Mouse (Mus musculus): ENCODE measurements at regions not wholly inside any gene's neighbourhood (a gene's known extent, or its start where the extent isn't known, plus 50 kb on each side); places are given as distances from the start of the nearest gene placed in this dataset.
A peak's percentile ranks its signal among the peaks of the same experiment; 100 is the strongest.

GRCm38 (mm10) chr2:178723455-178723854 lies 293.1 kb downstream of the Cdh26 start:
- DNase-seq: no peak

- no peak for DNase-seq
These were observed 293.9 kb downstream of the Cdh26 start for GRCm38 (mm10) chr2:178724228-178724627.

- peak; percentile 74 for DNase-seq
These were observed 297.8 kb downstream of the Cdh26 start for GRCm38 (mm10) chr2:178727930-178728793.

GRCm38 (mm10) chr2:178728794-178729120 lies 298.4 kb downstream of the Cdh26 start:
- no peak for DNase-seq

DNA sequence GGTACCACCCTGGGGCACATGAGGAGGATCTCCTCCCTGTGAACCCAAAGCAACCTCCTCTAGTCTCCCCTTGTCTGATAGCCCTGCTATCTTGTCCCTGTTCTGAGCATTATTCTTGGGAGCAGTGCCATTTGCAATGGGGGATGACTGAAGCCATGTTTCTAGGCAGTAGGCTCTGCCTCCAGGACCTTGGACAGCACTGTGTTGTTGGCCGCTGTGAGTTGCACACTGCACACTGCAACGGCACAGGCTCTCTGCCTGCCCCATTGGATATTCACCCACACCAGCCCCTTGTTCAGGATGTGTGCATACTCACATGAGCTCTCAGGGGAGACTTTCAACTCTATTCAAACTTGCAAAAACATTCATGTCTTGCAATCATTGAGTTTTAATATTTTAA lies 304.8 kb downstream of the Cdh26 start:
- DNase-seq: peak; percentile 78

DNA sequence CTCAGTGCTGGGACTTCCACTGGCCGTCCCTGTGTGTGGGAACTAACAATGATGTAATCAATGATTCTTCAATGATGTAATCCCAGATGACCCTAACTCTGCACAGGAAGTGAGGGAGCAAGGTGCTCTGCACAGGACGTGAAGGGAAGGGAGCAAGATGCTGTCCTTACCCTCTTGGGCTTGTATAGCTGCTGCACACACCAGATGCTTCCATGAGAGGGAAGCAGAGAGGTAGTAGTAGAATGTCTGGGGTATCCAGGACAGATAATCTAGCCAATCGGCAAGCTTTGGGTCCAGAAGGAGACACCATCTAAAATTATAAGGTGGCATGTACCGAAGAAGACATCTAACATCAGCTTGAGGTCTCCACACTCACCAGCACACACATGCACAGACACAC lies 314.3 kb downstream of the Cdh26 start:
- no peak for DNase-seq

GRCm38 (mm10) chr2:178745296-178746015 lies 315.1 kb downstream of the Cdh26 start:
- DNase-seq: no peak

DNA sequence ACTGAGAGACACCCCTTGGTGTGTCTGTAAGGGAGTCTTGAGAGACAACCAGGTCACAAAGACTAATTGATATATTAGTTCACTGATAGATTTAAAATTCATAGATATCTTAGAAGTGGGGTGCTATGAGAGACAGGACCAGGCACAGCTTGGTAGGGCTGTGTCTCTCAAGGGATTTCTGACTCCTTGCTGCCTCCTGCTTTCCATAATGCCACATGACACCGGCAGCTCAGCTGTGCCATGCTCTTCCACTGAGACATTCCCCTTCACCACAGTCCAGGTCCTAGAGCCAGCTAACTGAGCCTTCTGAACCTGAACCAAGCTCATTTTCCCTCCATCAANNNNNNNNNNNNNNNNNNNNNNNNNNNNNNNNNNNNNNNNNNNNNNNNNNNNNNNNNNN lies 320.9 kb downstream of the Cdh26 start:
- DNase-seq: no peak

GRCm38 (mm10) chr2:178758366-178758765 lies 328.0 kb downstream of the Cdh26 start:
- peak; percentile 79 for DNase-seq

DNA sequence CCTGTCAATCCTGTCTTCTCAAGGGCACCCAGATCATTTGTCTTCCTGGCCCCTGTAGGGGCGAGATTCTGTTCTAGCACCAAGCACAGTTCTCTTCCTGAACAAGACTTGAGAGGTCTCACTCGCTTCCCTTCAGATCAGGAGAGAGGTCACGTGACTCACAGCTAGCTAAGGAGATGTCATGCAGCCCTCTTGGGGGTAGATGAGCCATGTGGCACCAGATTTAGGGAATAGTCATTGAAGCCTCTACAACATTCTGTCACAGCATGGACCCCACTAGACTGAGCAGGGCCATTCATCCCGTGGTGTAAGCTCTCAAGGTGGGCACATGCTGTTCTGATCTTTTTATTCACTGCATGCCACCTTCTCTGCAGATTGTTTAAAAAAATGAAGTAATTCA lies 338.2 kb downstream of the Cdh26 start:
- DNase-seq: no peak

GRCm38 (mm10) chr2:178769001-178769400 lies 338.7 kb downstream of the Cdh26 start:
- DNase-seq: no peak

- no peak for DNase-seq
These were observed 341.1 kb downstream of the Cdh26 start for GRCm38 (mm10) chr2:178771435-178771834.

DNA sequence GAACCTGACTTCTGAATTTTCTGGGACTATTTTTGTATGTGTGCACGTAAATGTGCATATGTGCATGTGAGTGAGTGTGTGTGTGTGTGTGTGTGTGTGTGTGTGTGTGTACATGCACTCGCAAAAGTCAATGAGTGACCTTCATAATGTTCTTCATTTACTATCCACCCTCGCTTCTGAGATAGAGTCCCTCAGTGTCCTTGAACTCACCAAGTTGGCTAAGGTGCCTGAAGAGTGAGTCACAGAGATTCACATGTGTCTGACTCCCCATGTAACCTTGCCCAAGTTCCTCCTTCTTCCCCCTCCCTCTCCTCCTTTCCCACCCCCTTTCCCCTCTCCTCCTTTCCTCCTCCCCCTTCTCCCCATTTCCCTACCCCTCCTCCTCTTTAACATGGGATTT lies 341.6 kb downstream of the Cdh26 start:
- DNase-seq: no peak

- DNase-seq: no peak
These were observed 354.7 kb downstream of the Cdh26 start for GRCm38 (mm10) chr2:178784822-178785589.

- peak; percentile 22 for DNase-seq
These were observed 355.5 kb downstream of the Cdh26 start for GRCm38 (mm10) chr2:178785843-178786242.

DNA sequence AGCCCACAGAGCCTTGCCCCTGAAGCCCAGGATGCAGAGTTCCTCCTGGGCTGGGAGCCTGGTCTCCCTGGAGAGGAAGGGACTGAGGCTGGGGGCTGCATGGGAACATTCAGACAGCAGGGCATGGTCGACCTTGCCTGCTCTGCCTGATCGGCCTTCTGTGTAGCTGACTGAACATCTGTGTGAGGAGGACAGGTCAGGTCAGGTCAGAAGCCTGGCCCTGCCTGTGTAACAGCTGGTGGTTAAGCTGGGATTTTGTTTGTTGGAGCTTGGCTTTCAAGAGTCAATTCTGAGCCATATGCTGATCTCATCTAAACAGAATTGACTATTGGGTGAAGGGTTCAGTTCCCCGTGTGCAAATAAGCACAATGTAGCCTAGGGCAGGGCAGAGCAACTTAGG lies 365.5 kb downstream of the Cdh26 start:
- no peak for DNase-seq

DNA sequence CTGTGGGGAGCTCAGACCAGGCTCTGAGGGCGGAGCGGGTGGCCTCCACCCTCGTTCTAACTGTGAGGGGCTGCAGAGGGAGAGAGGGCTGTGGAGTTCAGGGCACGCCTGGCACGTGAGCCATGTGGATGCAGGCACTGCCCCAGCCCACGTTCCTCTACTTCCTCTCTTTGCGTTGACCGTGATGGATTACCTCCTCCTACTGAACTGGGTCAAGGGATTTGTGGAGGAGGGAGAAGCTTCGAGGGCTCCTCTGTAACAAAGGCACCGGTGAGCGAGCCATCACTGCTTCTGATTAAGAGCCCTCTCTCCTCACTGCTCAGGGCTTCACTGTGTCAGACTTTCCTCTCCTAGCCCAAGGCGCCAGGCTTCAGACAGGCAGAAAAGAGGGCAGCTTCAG lies 371.1 kb downstream of the Cdh26 start:
- DNase-seq: peak; percentile 32

- no peak for DNase-seq
These were observed 375.0 kb downstream of the Cdh26 start for GRCm38 (mm10) chr2:178805283-178805682.

DNA sequence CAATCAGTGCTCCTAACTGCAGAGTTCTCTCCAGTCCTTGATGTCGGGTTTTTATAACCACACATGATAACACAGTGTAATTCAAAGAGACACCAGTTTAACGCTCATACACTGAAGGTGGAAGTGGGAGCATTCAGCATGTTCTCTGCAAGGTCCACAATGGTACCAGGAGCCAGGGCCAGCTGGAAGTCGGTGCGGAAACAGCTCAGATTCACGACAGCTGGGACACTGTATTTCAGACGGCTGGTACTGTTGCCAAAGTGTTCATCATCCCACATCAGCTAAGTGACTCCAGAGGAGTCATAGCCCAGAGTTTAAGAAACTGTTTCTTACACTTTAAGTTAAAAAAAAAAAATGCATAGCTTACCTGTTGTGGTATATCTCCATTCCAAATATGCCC lies 391.2 kb downstream of the Cdh26 start:
- no peak for DNase-seq

GRCm38 (mm10) chr2:178830313-178830712 lies 400.0 kb downstream of the Cdh26 start:
- no peak for DNase-seq

DNA sequence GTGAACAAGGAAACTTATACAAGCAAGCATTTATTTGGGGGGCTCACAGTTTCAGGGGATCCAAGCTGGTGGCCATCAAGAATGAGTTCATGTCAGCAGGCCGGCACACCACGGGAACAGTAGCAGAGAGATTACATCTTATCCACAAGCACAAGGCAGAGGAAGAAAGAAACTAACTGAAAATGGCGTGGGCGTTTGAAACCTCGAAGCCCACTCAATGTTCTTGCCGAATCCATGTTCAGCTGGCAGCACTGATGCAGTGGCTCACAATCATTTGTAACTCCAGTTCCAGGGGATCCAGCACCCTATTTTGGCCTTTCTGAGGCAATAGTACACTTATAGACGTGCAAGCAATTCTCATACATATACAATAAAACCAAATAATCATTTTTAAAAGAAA lies 404.7 kb downstream of the Cdh26 start:
- DNase-seq: no peak

DNA sequence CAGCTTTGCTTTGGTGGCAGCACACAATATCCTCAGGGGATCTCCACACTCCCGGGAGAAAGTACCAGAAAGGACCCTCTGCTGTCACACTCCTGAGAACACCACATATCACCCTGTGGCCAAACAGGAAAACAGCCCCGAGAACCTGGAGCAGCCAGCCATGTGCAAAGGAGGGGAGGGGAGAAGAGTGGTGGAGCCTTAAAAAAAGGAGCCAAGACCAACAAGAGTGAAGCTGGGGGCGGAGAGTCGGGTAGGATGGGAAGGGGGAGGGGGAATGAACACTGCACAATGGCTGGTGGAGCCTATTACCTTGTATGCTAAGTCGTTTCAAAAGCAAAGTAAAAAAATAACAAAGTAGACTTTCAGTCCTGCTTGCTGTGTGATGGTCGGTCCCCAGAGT lies 408.2 kb downstream of the Cdh26 start:
- DNase-seq: peak; percentile 39

GRCm38 (mm10) chr2:178840975-178841374 lies 410.6 kb downstream of the Cdh26 start:
- no peak for DNase-seq

GRCm38 (mm10) chr2:178842595-178842994 lies 412.3 kb downstream of the Cdh26 start:
- DNase-seq: no peak
